Mouse (Mus musculus): ENCODE measurements around the gene Tmem184c. TPM values are rescaled to one million over a fixed set of nuclear protein-coding genes. Genes with fewer than 3 reads are reported as not detected.

Gene Tmem184c
- polyA plus RNA-seq, 2 experiments, result 3.3 to 3.7 TPM

- H3K27ac ChIP-seq, result no peak overlapping the region
- no peaks in the 10 kb centered on the region for H3K9me3 ChIP-seq (ENCODE audit: control insufficient read depth, low read length)
- no peak overlapping the region for H3K9ac ChIP-seq (replicated peaks)
- ATAC-seq (ENCODE audit: insufficient read depth), result no peak
- TF ChIP-seq EP300 (IDR thresholded peaks at IDR 0.05; ENCODE audit: low read depth) (no peak), CTCF (IDR thresholded peaks at IDR 0.05; ENCODE audit: low read depth) (no peak)
- DNase-seq (ENCODE audit: low read depth in 3 of 3, low spot score in 3 of 3), result no peak
- no peak overlapping the region for H3K4me3 ChIP-seq (ENCODE audit: insufficient read depth in 1 of 2, low read depth in 2 of 2, low read length in 2 of 2)
- no peaks in the 10 kb centered on the region for H3K36me3 ChIP-seq (replicated peaks; ENCODE audit: control insufficient read depth, insufficient read depth, low read depth)
- no peak overlapping the region for H3K4me2 ChIP-seq (ENCODE audit: low read depth)
- no peaks in the 10 kb centered on the region for H3K27me3 ChIP-seq (ENCODE audit: control insufficient read depth, insufficient read depth, low read length)
- 63% methylated on average over 3 of the region's 3 CpGs for WGBS (ENCODE audit: insufficient replicate concordance)
- no peaks in the 10 kb centered on the region for H3K4me1 ChIP-seq (replicated peaks; ENCODE audit: control insufficient read depth in 2 of 2, insufficient read depth in 2 of 2, low read length in 1 of 2)
These were observed 27.1 kb upstream of the Tmem184c start for GRCm38 (mm10) chr8:77637593-77637992.

DNA sequence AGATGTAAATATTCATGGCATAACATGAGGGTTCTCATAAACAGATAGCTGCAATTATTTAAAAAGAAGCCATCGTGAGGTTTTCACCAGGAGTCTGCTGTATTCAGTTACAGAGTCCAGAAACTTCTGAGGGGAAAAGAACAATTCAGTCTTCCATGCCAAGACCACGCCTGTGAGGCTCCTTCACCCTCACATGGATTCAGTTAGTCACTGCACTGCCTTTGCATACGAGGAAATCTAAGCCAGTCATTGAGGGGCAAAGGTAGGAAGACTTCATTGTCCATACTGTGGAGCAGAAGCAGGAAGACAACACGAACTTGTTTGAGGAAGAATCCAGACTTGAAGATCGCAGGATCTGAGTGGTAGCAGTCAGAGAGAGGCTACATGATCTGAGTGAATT lies 23.5 kb upstream of the Tmem184c start:
- Histone ChIP-seq H3K4me3 (ENCODE audit: insufficient read depth in 1 of 2, low read depth in 2 of 2, low read length in 2 of 2) (no peak overlapping the region), H3K4me1 (replicated peaks; ENCODE audit: control insufficient read depth in 2 of 2, insufficient read depth in 2 of 2, low read length in 1 of 2) (no peaks in the 10 kb centered on the region), H3K36me3 (replicated peaks; ENCODE audit: control insufficient read depth, insufficient read depth, low read depth) (no peaks in the 10 kb centered on the region), H3K27ac (no peak overlapping the region), H3K9me3 (ENCODE audit: control insufficient read depth, low read length) (no peaks in the 10 kb centered on the region), H3K4me2 (ENCODE audit: low read depth) (no peak overlapping the region), H3K27me3 (ENCODE audit: control insufficient read depth, insufficient read depth, low read length) (no peaks in the 10 kb centered on the region), H3K9ac (replicated peaks) (no peak overlapping the region)
- TF ChIP-seq EP300 (IDR thresholded peaks at IDR 0.05; ENCODE audit: low read depth), result no peak
- TF ChIP-seq CTCF (IDR thresholded peaks at IDR 0.05; ENCODE audit: low read depth), result no peak
- DNase-seq (ENCODE audit: low read depth in 3 of 3, low spot score in 3 of 3) (no peak), ATAC-seq (ENCODE audit: insufficient read depth) (no peak)
- 47% methylated on average over 5 of the region's 5 CpGs for WGBS (ENCODE audit: insufficient replicate concordance)

- no peak for TF ChIP-seq EP300 (IDR thresholded peaks at IDR 0.05; ENCODE audit: low read depth)
- no peak for TF ChIP-seq CTCF (IDR thresholded peaks at IDR 0.05; ENCODE audit: low read depth)
- no peak overlapping the region for H3K27ac ChIP-seq
- no peaks in the 10 kb centered on the region for H3K4me1 ChIP-seq (replicated peaks; ENCODE audit: control insufficient read depth in 2 of 2, insufficient read depth in 2 of 2, low read length in 1 of 2)
- no peak for DNase-seq (ENCODE audit: low read depth in 3 of 3, low spot score in 3 of 3)
- H3K9me3 ChIP-seq (ENCODE audit: control insufficient read depth, low read length), result no peaks in the 10 kb centered on the region
- no peak overlapping the region for H3K9ac ChIP-seq (replicated peaks)
- H3K36me3 ChIP-seq (replicated peaks; ENCODE audit: control insufficient read depth, insufficient read depth, low read depth), result no peaks in the 10 kb centered on the region
- WGBS (ENCODE audit: insufficient replicate concordance), result 43% methylated on average over 2 of the region's 2 CpGs
- no peak overlapping the region for H3K4me3 ChIP-seq (ENCODE audit: insufficient read depth in 1 of 2, low read depth in 2 of 2, low read length in 2 of 2)
- ATAC-seq (ENCODE audit: insufficient read depth), result no peak
- H3K4me2 ChIP-seq (ENCODE audit: low read depth), result no peak overlapping the region
- no peaks in the 10 kb centered on the region for H3K27me3 ChIP-seq (ENCODE audit: control insufficient read depth, insufficient read depth, low read length)
These were observed 22.7 kb upstream of the Tmem184c start for GRCm38 (mm10) chr8:77633211-77633610.

DNA sequence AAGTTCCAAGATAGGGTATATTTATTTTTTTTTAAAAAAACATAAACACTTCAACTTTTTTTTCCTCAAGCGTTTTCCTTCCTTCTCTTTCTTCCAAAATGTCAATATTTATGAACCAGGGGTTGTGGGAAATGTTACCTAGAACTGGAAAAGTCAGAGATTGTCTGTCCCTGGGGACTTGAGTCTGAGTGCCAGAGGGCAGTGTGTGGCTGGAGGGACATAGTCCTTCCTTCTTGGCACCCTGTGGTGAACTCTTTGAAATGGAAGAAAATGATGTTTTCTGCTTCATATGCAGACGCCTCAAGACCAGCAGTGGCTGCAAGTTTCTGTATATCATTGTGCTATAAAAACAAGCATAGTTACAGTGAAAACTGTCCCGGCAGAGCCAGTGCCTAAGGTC lies 20.2 kb upstream of the Tmem184c start:
- no peaks in the 10 kb centered on the region for H3K9me3 ChIP-seq (ENCODE audit: control insufficient read depth, low read length)
- H3K27ac ChIP-seq, result no peak overlapping the region
- no peaks in the 10 kb centered on the region for H3K27me3 ChIP-seq (ENCODE audit: control insufficient read depth, insufficient read depth, low read length)
- H3K4me1 ChIP-seq (replicated peaks; ENCODE audit: control insufficient read depth in 2 of 2, insufficient read depth in 2 of 2, low read length in 1 of 2), result no peaks in the 10 kb centered on the region
- H3K4me3 ChIP-seq (ENCODE audit: insufficient read depth in 1 of 2, low read depth in 2 of 2, low read length in 2 of 2), result no peak overlapping the region
- no peak for ATAC-seq (ENCODE audit: insufficient read depth)
- 62% methylated on average over 3 of the region's 3 CpGs for WGBS (ENCODE audit: insufficient replicate concordance)
- no peak overlapping the region for H3K9ac ChIP-seq (replicated peaks)
- no peak overlapping the region for H3K4me2 ChIP-seq (ENCODE audit: low read depth)
- TF ChIP-seq EP300 (IDR thresholded peaks at IDR 0.05; ENCODE audit: low read depth) (no peak), CTCF (IDR thresholded peaks at IDR 0.05; ENCODE audit: low read depth) (no peak)
- no peak for DNase-seq (ENCODE audit: low read depth in 3 of 3, low spot score in 3 of 3)
- H3K36me3 ChIP-seq (replicated peaks; ENCODE audit: control insufficient read depth, insufficient read depth, low read depth), result no peaks in the 10 kb centered on the region

DNA sequence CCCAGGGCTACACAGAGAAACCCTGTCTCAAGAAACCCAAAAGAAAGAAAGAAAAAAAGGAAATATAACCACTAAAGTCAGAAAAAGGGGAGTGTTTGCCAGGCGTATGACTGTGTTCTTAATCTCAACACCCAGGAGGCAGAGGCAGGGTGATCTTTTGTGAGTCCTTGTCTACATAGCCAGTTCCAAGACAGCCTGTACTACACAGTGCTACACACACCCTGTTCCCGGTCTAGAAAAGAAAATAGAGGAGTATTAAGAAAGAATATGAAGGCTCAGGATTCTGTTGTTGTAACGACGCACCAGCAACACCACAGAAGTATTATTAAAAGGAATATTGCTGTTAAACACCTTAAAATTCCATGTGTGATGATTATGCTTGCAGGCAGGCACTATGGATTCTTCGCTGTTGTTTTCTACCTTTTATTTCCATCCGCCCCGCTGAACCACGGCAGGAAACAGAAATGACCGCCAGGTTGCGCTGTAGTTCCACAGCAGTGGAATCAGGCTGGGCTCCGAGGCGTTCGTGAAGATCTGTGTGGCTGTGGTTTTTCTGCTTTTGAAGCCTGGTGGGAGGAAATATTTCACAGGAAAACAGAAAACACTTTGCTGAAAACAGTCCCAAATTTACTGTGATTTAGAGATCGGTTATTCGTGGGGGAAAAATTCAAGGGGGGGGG lies 19.5 kb upstream of the Tmem184c start:
- ATAC-seq (ENCODE audit: insufficient read depth), result no peak
- Histone ChIP-seq H3K9ac (replicated peaks) (no peak overlapping the region), H3K4me3 (ENCODE audit: insufficient read depth in 1 of 2, low read depth in 2 of 2, low read length in 2 of 2) (no peak overlapping the region), H3K9me3 (ENCODE audit: control insufficient read depth, low read length) (no peaks in the 10 kb centered on the region), H3K36me3 (replicated peaks; ENCODE audit: control insufficient read depth, insufficient read depth, low read depth) (no peaks in the 10 kb centered on the region), H3K4me1 (replicated peaks; ENCODE audit: control insufficient read depth in 2 of 2, insufficient read depth in 2 of 2, low read length in 1 of 2) (no peaks in the 10 kb centered on the region), H3K4me2 (ENCODE audit: low read depth) (no peak overlapping the region), H3K27me3 (ENCODE audit: control insufficient read depth, insufficient read depth, low read length) (no peaks in the 10 kb centered on the region), H3K27ac (no peak overlapping the region)
- WGBS (ENCODE audit: insufficient replicate concordance), result 13% methylated on average over 15 of the region's 15 CpGs
- TF ChIP-seq CTCF (IDR thresholded peaks at IDR 0.05; ENCODE audit: low read depth) (peak; percentile 90), EP300 (IDR thresholded peaks at IDR 0.05; ENCODE audit: low read depth) (no peak)
- peak; percentile 13 to 31 (median 20) for DNase-seq (ENCODE audit: low read depth in 3 of 3, low spot score in 3 of 3)
